Mouse (Mus musculus): ENCODE measurements around the gene Tec.
"Not testable (repeated sequence)": the region's sequence is repeated elsewhere in the genome, so short reads cannot be mapped to it uniquely, and the experiment has no call there.

The Tec gene

GRCm38 (mm10) chr5:72820036-72820640, 48.1 kb downstream of the Tec start:
- DNase-seq (ENCODE audit: low spot score) = no peak

GRCm38 (mm10) chr5:72818513-72819180, 49.6 kb downstream of the Tec start:
- no peak for DNase-seq (ENCODE audit: low spot score)

- peak; percentile 45 for DNase-seq (ENCODE audit: low spot score)
Observed at GRCm38 (mm10) chr5:72817523-72818091, 50.7 kb downstream of the Tec start.

- not testable (repeated sequence) for DNase-seq (ENCODE audit: low spot score)
Observed at GRCm38 (mm10) chr5:72816960-72817359, 51.3 kb downstream of the Tec start.

GRCm38 (mm10) chr5:72816491-72816890, 51.8 kb downstream of the Tec start:
- DNase-seq (ENCODE audit: low spot score) = no peak

GRCm38 (mm10) chr5:72816046-72816445, 52.2 kb downstream of the Tec start:
- DNase-seq (ENCODE audit: low spot score) = no peak

- no peak for DNase-seq (ENCODE audit: low spot score)
Observed at GRCm38 (mm10) chr5:72815361-72815760, 52.9 kb downstream of the Tec start.

GRCm38 (mm10) chr5:72814072-72814471, 54.2 kb downstream of the Tec start:
- no peak for DNase-seq (ENCODE audit: low spot score)

GRCm38 (mm10) chr5:72812908-72813307, 55.4 kb downstream of the Tec start:
- DNase-seq (ENCODE audit: low spot score) = peak; percentile 45

- DNase-seq (ENCODE audit: low spot score) = no peak
Observed at GRCm38 (mm10) chr5:72812328-72812727, 56.0 kb downstream of the Tec start.

- no peak for DNase-seq (ENCODE audit: low spot score)
Observed at GRCm38 (mm10) chr5:72811397-72811796, 56.9 kb downstream of the Tec start.

- DNase-seq (ENCODE audit: low spot score) = no peak
Observed at GRCm38 (mm10) chr5:72810990-72811389, 57.3 kb downstream of the Tec start.

- DNase-seq (ENCODE audit: low spot score) = no peak
Observed at GRCm38 (mm10) chr5:72809480-72809879, 58.8 kb downstream of the Tec start.

- DNase-seq (ENCODE audit: low spot score) = peak; percentile 11
Observed at GRCm38 (mm10) chr5:72808456-72809111, 59.7 kb downstream of the Tec start.

- peak; percentile 4 for DNase-seq (ENCODE audit: low spot score)
Observed at GRCm38 (mm10) chr5:72802851-72803250, 65.4 kb downstream of the Tec start.

- DNase-seq (ENCODE audit: low spot score) = no peak
Observed at GRCm38 (mm10) chr5:72798563-72798962, 69.7 kb downstream of the Tec start.

- no peak for DNase-seq (ENCODE audit: low spot score)
Observed at GRCm38 (mm10) chr5:72796186-72796613, 72.1 kb downstream of the Tec start.

GRCm38 (mm10) chr5:72793309-72793850, 74.9 kb downstream of the Tec start:
- no peak for DNase-seq (ENCODE audit: low spot score)

- no peak for DNase-seq (ENCODE audit: low spot score)
Observed at GRCm38 (mm10) chr5:72791789-72792188, 76.5 kb downstream of the Tec start.

- no peak for DNase-seq (ENCODE audit: low spot score)
Observed at GRCm38 (mm10) chr5:72791386-72791785, 76.9 kb downstream of the Tec start.

GRCm38 (mm10) chr5:72785451-72785850, 82.8 kb downstream of the Tec start:
- no peak for DNase-seq (ENCODE audit: low spot score)

GRCm38 (mm10) chr5:72784719-72785118, 83.6 kb downstream of the Tec start:
- DNase-seq (ENCODE audit: low spot score) = no peak

- DNase-seq (ENCODE audit: low spot score) = no peak
Observed at GRCm38 (mm10) chr5:72783957-72784356, 84.3 kb downstream of the Tec start.

All from T-cell, adult 2 months (primary cell).